Mouse (Mus musculus): Measurements from ENCODE around the gene Pde4c. TPM values are rescaled to one million over a fixed set of nuclear protein-coding genes. Genes with fewer than 3 reads are reported as not detected.
A peak's percentile ranks its signal among the peaks of the same experiment; 100 is the strongest.

Pde4c gene
- polyA plus RNA-seq, 1 experiment from 2014 or later: 0.08 TPM

GRCm38 (mm10) chr8:70760350-70760749, 36.8 kb downstream of the Pde4c start:
- H3K27ac ChIP-seq (replicated peaks; ENCODE audit: low read depth, low read length): peak overlapping the region; percentile 42; the same call in 1 of the 2 replicates
- no peak for ATAC-seq (ENCODE audit: insufficient number of reproducible peaks, low FRiP score, low TSS enrichment, low read depth)
- peaks cover 3% of the 10 kb centered on the region; the same call in 1 of the 2 replicates for H3K36me3 ChIP-seq (ENCODE audit: control insufficient read depth, insufficient read depth, low read length)
- WGBS: 2% methylated on average over 22 of the region's 22 CpGs
- H3K9ac ChIP-seq (ENCODE audit: low read length): peak overlapping the region; percentile 59
- peak overlapping the region; percentile 97 for H3K4me2 ChIP-seq (ENCODE audit: low read depth, severe bottlenecking)
- H3K4me3 ChIP-seq (ENCODE audit: low read depth, low read length): peak overlapping the region; percentile 66
- no peaks in the 10 kb centered on the region for H3K9me3 ChIP-seq (ENCODE audit: control insufficient read depth, low read length)
- H3K4me1 ChIP-seq (ENCODE audit: control insufficient read depth, insufficient read depth, low read length): peaks cover 3% of the 10 kb centered on the region; the same call in 1 of the 2 replicates
- no peak for DNase-seq (ENCODE audit: low spot score)
- H3K27me3 ChIP-seq (ENCODE audit: control insufficient read depth, insufficient read depth, low read length): no peaks in the 10 kb centered on the region

- H3K4me2 ChIP-seq (ENCODE audit: low read depth, severe bottlenecking): peak within 1 kb of the TSS; percentile 97
- peak within 1 kb of the TSS; percentile 66 for H3K4me3 ChIP-seq (ENCODE audit: low read depth, low read length)
- H3K36me3 ChIP-seq (ENCODE audit: control insufficient read depth, insufficient read depth, low read length): peaks cover 3% of the 10 kb centered on the region; the same call in 1 of the 2 replicates
- H3K27ac ChIP-seq (replicated peaks; ENCODE audit: low read depth, low read length): peak within 1 kb of the TSS; percentile 42; the same call in 1 of the 2 replicates
- DNase-seq (ENCODE audit: low spot score) (peak; percentile 94), ATAC-seq (ENCODE audit: insufficient number of reproducible peaks, low FRiP score, low TSS enrichment, low read depth) (peak; percentile 95)
- no peaks in the 10 kb centered on the region for H3K9me3 ChIP-seq (ENCODE audit: control insufficient read depth, low read length)
- 1% methylated on average over 54 of the region's 55 CpGs for WGBS
- peaks cover 7% of the 10 kb centered on the region for H3K4me1 ChIP-seq (ENCODE audit: control insufficient read depth, insufficient read depth, low read length)
- H3K9ac ChIP-seq (ENCODE audit: low read length): peak within 1 kb of the TSS; percentile 59
- H3K27me3 ChIP-seq (ENCODE audit: control insufficient read depth, insufficient read depth, low read length): no peaks in the 10 kb centered on the region
These were observed 37.4 kb downstream of the Pde4c start, which contains the start of gene Mpv17l2 for GRCm38 (mm10) chr8:70760775-70761406. Mpv17l2 (minus strand) TSS chr8:70760946.

GRCm38 (mm10) chr8:70762118-70762517, 38.6 kb downstream of the Pde4c start:
- no peak overlapping the region for H3K27ac ChIP-seq (replicated peaks; ENCODE audit: low read depth, low read length)
- no peak for ATAC-seq (ENCODE audit: insufficient number of reproducible peaks, low FRiP score, low TSS enrichment, low read depth)
- no peak for DNase-seq (ENCODE audit: low spot score)
- no peaks in the 10 kb centered on the region for H3K27me3 ChIP-seq (ENCODE audit: control insufficient read depth, insufficient read depth, low read length)
- peaks cover 17% of the 10 kb centered on the region for H3K4me1 ChIP-seq (ENCODE audit: control insufficient read depth, insufficient read depth, low read length)
- H3K4me2 ChIP-seq (ENCODE audit: low read depth, severe bottlenecking): no peak overlapping the region
- no peaks in the 10 kb centered on the region for H3K9me3 ChIP-seq (ENCODE audit: control insufficient read depth, low read length)
- WGBS: 72% methylated on average over 1 of the region's 1 CpGs
- H3K4me3 ChIP-seq (ENCODE audit: low read depth, low read length): no peak overlapping the region
- peaks cover 3% of the 10 kb centered on the region; the same call in 1 of the 2 replicates for H3K36me3 ChIP-seq (ENCODE audit: control insufficient read depth, insufficient read depth, low read length)
- no peak overlapping the region for H3K9ac ChIP-seq (ENCODE audit: low read length)

GRCm38 (mm10) chr8:70763354-70763753, 39.8 kb downstream of the Pde4c start:
- no peak overlapping the region for H3K4me3 ChIP-seq (ENCODE audit: low read depth, low read length)
- peaks cover 7% of the 10 kb centered on the region for H3K36me3 ChIP-seq (ENCODE audit: control insufficient read depth, insufficient read depth, low read length)
- ATAC-seq (ENCODE audit: insufficient number of reproducible peaks, low FRiP score, low TSS enrichment, low read depth) (no peak), DNase-seq (ENCODE audit: low spot score) (peak; percentile 82)
- 3% methylated on average over 3 of the region's 3 CpGs for WGBS
- H3K9ac ChIP-seq (ENCODE audit: low read length): no peak overlapping the region
- no peaks in the 10 kb centered on the region for H3K9me3 ChIP-seq (ENCODE audit: control insufficient read depth, low read length)
- no peak overlapping the region for H3K4me2 ChIP-seq (ENCODE audit: low read depth, severe bottlenecking)
- H3K4me1 ChIP-seq (ENCODE audit: control insufficient read depth, insufficient read depth, low read length): peaks cover 20% of the 10 kb centered on the region
- no peak overlapping the region for H3K27ac ChIP-seq (replicated peaks; ENCODE audit: low read depth, low read length)
- no peaks in the 10 kb centered on the region for H3K27me3 ChIP-seq (ENCODE audit: control insufficient read depth, insufficient read depth, low read length)

GRCm38 (mm10) chr8:70764026-70764425, 40.5 kb downstream of the Pde4c start:
- Histone ChIP-seq H3K27me3 (ENCODE audit: control insufficient read depth, insufficient read depth, low read length) (no peaks in the 10 kb centered on the region), H3K9ac (ENCODE audit: low read length) (no peak overlapping the region), H3K4me2 (ENCODE audit: low read depth, severe bottlenecking) (no peak overlapping the region), H3K4me1 (ENCODE audit: control insufficient read depth, insufficient read depth, low read length) (peaks cover 20% of the 10 kb centered on the region), H3K36me3 (ENCODE audit: control insufficient read depth, insufficient read depth, low read length) (peaks cover 10% of the 10 kb centered on the region), H3K4me3 (ENCODE audit: low read depth, low read length) (no peak overlapping the region), H3K9me3 (ENCODE audit: control insufficient read depth, low read length) (no peaks in the 10 kb centered on the region), H3K27ac (replicated peaks; ENCODE audit: low read depth, low read length) (no peak overlapping the region)
- DNase-seq (ENCODE audit: low spot score) (no peak), ATAC-seq (ENCODE audit: insufficient number of reproducible peaks, low FRiP score, low TSS enrichment, low read depth) (no peak)
- 82% methylated on average over 8 of the region's 8 CpGs for WGBS

- Histone ChIP-seq H3K9me3 (ENCODE audit: control insufficient read depth, low read length) (no peaks in the 10 kb centered on the region), H3K4me2 (ENCODE audit: low read depth, severe bottlenecking) (no peak overlapping the region), H3K4me1 (ENCODE audit: control insufficient read depth, insufficient read depth, low read length) (peaks cover 20% of the 10 kb centered on the region), H3K27me3 (ENCODE audit: control insufficient read depth, insufficient read depth, low read length) (no peaks in the 10 kb centered on the region), H3K36me3 (ENCODE audit: control insufficient read depth, insufficient read depth, low read length) (peaks cover 10% of the 10 kb centered on the region), H3K27ac (replicated peaks; ENCODE audit: low read depth, low read length) (no peak overlapping the region), H3K4me3 (ENCODE audit: low read depth, low read length) (no peak overlapping the region), H3K9ac (ENCODE audit: low read length) (no peak overlapping the region)
- 90% methylated on average over 13 of the region's 13 CpGs for WGBS
- ATAC-seq (ENCODE audit: insufficient number of reproducible peaks, low FRiP score, low TSS enrichment, low read depth): no peak
- DNase-seq (ENCODE audit: low spot score): no peak
These were observed 41.2 kb downstream of the Pde4c start for GRCm38 (mm10) chr8:70764676-70765075.

- Histone ChIP-seq H3K27me3 (ENCODE audit: control insufficient read depth, insufficient read depth, low read length) (no peaks in the 10 kb centered on the region), H3K27ac (replicated peaks; ENCODE audit: low read depth, low read length) (no peak overlapping the region), H3K4me2 (ENCODE audit: low read depth, severe bottlenecking) (peak overlapping the region; percentile 88; the same call in 1 of the 2 replicates), H3K36me3 (ENCODE audit: control insufficient read depth, insufficient read depth, low read length) (peaks cover 10% of the 10 kb centered on the region), H3K4me1 (ENCODE audit: control insufficient read depth, insufficient read depth, low read length) (peaks cover 18% of the 10 kb centered on the region), H3K9me3 (ENCODE audit: control insufficient read depth, low read length) (no peaks in the 10 kb centered on the region), H3K4me3 (ENCODE audit: low read depth, low read length) (peak overlapping the region; percentile 34; the same call in 1 of the 2 replicates), H3K9ac (ENCODE audit: low read length) (no peak overlapping the region)
- DNase-seq (ENCODE audit: low spot score) (no peak), ATAC-seq (ENCODE audit: insufficient number of reproducible peaks, low FRiP score, low TSS enrichment, low read depth) (no peak)
- 84% methylated on average over 9 of the region's 9 CpGs for WGBS
These were observed 41.8 kb downstream of the Pde4c start for GRCm38 (mm10) chr8:70765329-70765728.

GRCm38 (mm10) chr8:70765838-70766570, 42.5 kb downstream of the Pde4c start:
- Histone ChIP-seq H3K27me3 (ENCODE audit: control insufficient read depth, insufficient read depth, low read length) (no peaks in the 10 kb centered on the region), H3K27ac (replicated peaks; ENCODE audit: low read depth, low read length) (no peak overlapping the region), H3K9ac (ENCODE audit: low read length) (peak overlapping the region; percentile 59), H3K4me1 (ENCODE audit: control insufficient read depth, insufficient read depth, low read length) (peaks cover 18% of the 10 kb centered on the region), H3K4me3 (ENCODE audit: low read depth, low read length) (peak overlapping the region; percentile 34), H3K9me3 (ENCODE audit: control insufficient read depth, low read length) (no peaks in the 10 kb centered on the region), H3K4me2 (ENCODE audit: low read depth, severe bottlenecking) (peak overlapping the region; percentile 88), H3K36me3 (ENCODE audit: control insufficient read depth, insufficient read depth, low read length) (peaks cover 16% of the 10 kb centered on the region)
- no peak for ATAC-seq (ENCODE audit: insufficient number of reproducible peaks, low FRiP score, low TSS enrichment, low read depth)
- WGBS: 2% methylated on average over 34 of the region's 34 CpGs
- peak; percentile 58 for DNase-seq (ENCODE audit: low spot score)
